Mouse (Mus musculus) heart, postnatal 0 days (tissue): ENCODE measurements around the gene Capg.

Experiments
- CTCF ChIP-seq: IDR thresholded peaks from 2 replicates; pipeline ENCODE4 v1.5.1; 2016; ENCODE audit warnings: antibody characterized with exemption, control low read depth, low read depth
- EP300 ChIP-seq: IDR thresholded peaks from 2 replicates; pipeline ENCODE4 v1.6.1; 2016; ENCODE audit warnings: antibody characterized with exemption, low read depth

- TF ChIP-seq CTCF (no peak), EP300 (no peak)
Measured at GRCm38 (mm10) chr6:72593011-72593803, 49.0 kb downstream of the Capg start.
